In genomic region chr2:118039819-118040206, GRCm38 (mm10) we compare ENCODE assay signal across 16 mouse cellular contexts.
DNase-seq lines count a peak whose midpoint lies in the region; ATAC-seq and TF ChIP-seq lines count a peak whose summit lies in the region.
"Had no signal": no experiment of that assay in that cellular context is flagged by ENCODE, and none has a peak within 500 bp of the region (broad histone marks: within the 10 kb centered on the region; RNA-seq: fewer than 3 reads in every experiment).

No protein-coding gene starts in this region.

- no peak overlapping the region for H3K9ac ChIP-seq in heart, postnatal 0 days (replicated peaks; ENCODE audit: low read depth, low read length)
- no peak overlapping the region for H3K9ac ChIP-seq in forebrain, embryonic 12.5 days
- H3K9ac ChIP-seq: embryonic facial prominence, embryonic 13.5 days; hindbrain, embryonic 15.5 days; kidney, embryonic 15.5 days; liver, embryonic 13.5 days; neural tube, embryonic 15.5 days had no signal

- H3K4me1 ChIP-seq in heart, embryonic 10.5 days: peaks cover 5% of the 10 kb centered on the region; the same call in 1 of the 2 replicates
- 0 out of 2 replicates have a peak, but pooled peaks cover 7% of the 10 kb centered on the region for H3K4me1 ChIP-seq in heart, postnatal 0 days (ENCODE audit: control insufficient read depth, insufficient read depth)
- H3K4me1 ChIP-seq in forebrain, embryonic 12.5 days: no peaks in the 10 kb centered on the region
- H3K4me1 ChIP-seq: hindbrain, embryonic 15.5 days; liver, embryonic 13.5 days; neural tube, embryonic 15.5 days had no signal

- 77% methylated on average over 4 of the region's 4 CpGs for WGBS in heart, embryonic 10.5 days
- WGBS in heart, postnatal 0 days: 64% methylated on average over 4 of the region's 4 CpGs
- 79% methylated on average over 4 of the region's 4 CpGs for whole genome bisulfite sequencing in forebrain, embryonic 12.5 days

- no peak overlapping the region for H3K4me2 ChIP-seq in heart, postnatal 0 days (ENCODE audit: low read depth, low read length)
- H3K4me2 ChIP-seq in forebrain, embryonic 12.5 days: no peak overlapping the region
- H3K4me2 ChIP-seq: embryonic facial prominence, embryonic 13.5 days; hindbrain, embryonic 15.5 days; kidney, embryonic 15.5 days; liver, embryonic 13.5 days; neural tube, embryonic 15.5 days had no signal

- TF ChIP-seq EP300 in heart, postnatal 0 days (IDR thresholded peaks at IDR 0.05; ENCODE audit: low read depth): no peak

- H3K36me3 ChIP-seq in heart, embryonic 10.5 days: no peaks in the 10 kb centered on the region
- H3K36me3 ChIP-seq in heart, postnatal 0 days (replicated peaks; ENCODE audit: control insufficient read depth, insufficient read depth, low read length): no peaks in the 10 kb centered on the region
- H3K36me3 ChIP-seq in forebrain, embryonic 12.5 days (replicated peaks): no peaks in the 10 kb centered on the region
- H3K36me3 ChIP-seq: embryonic facial prominence, embryonic 13.5 days; G1E; hindbrain, embryonic 15.5 days; kidney, embryonic 15.5 days; liver, embryonic 13.5 days; neural tube, embryonic 15.5 days had no signal

- 0 out of 2 replicates have a peak overlapping the region, but pooled peaks have one; percentile 48 for H3K27ac ChIP-seq in heart, embryonic 10.5 days
- H3K27ac ChIP-seq in heart, postnatal 0 days (ENCODE audit: low read depth): peak overlapping the region; percentile 47
- H3K27ac ChIP-seq in forebrain, embryonic 12.5 days: no peak overlapping the region
- H3K27ac ChIP-seq: embryonic facial prominence, embryonic 13.5 days; hindbrain, embryonic 15.5 days; kidney, embryonic 15.5 days; liver, embryonic 13.5 days; neural tube, embryonic 15.5 days had no signal

- H3K4me3 ChIP-seq in heart, embryonic 10.5 days: no peak overlapping the region
- H3K4me3 ChIP-seq in heart, postnatal 0 days (ENCODE audit: low read depth, low read length): no peak overlapping the region
- H3K4me3 ChIP-seq in forebrain, embryonic 12.5 days (replicated peaks): no peak overlapping the region
- H3K4me3 ChIP-seq: embryonic facial prominence, embryonic 13.5 days; hindbrain, embryonic 15.5 days; kidney, embryonic 15.5 days; liver, embryonic 13.5 days; megakaryocyte, embryonic 14.5 days; neural tube, embryonic 15.5 days had no signal

- no peak for DNase-seq in heart, embryonic 10.5 days (ENCODE audit: low spot score)
- DNase-seq in heart, adult 18-20 months: no peak
- DNase-seq in kidney, postnatal 10 days: peak; percentile 16
- no peak for DNase-seq in kidney, postnatal 4 days
- DNase-seq in NIH3T3 (ENCODE audit: low read depth): peak; percentile 72
- DNase-seq in heart, postnatal 0 days (ENCODE audit: low spot score): no peak
- no peak for DNase-seq in cerebellum, adult 9-10 months
- DNase-seq: liver, embryonic 13.5 days had no signal

- no peak for TF ChIP-seq CTCF in heart, postnatal 0 days (IDR thresholded peaks at IDR 0.05; ENCODE audit: low read depth)

- H3K27me3 ChIP-seq in heart, embryonic 10.5 days (ENCODE audit: insufficient read depth, poor library complexity, severe bottlenecking): no peaks in the 10 kb centered on the region
- no peaks in the 10 kb centered on the region for H3K27me3 ChIP-seq in heart, postnatal 0 days (ENCODE audit: control insufficient read depth, insufficient read depth, low read length)
- H3K27me3 ChIP-seq in forebrain, embryonic 12.5 days: no peaks in the 10 kb centered on the region
- H3K27me3 ChIP-seq: embryonic facial prominence, embryonic 13.5 days; hindbrain, embryonic 15.5 days; kidney, embryonic 15.5 days; liver, embryonic 13.5 days; megakaryocyte, embryonic 14.5 days; neural tube, embryonic 15.5 days had no signal

- no peaks in the 10 kb centered on the region for H3K9me3 ChIP-seq in heart, embryonic 10.5 days
- no peaks in the 10 kb centered on the region for H3K9me3 ChIP-seq in heart, postnatal 0 days (replicated peaks; ENCODE audit: control insufficient read depth, low read length)
- H3K9me3 ChIP-seq in forebrain, embryonic 12.5 days: no peaks in the 10 kb centered on the region
- H3K9me3 ChIP-seq: embryonic facial prominence, embryonic 13.5 days; hindbrain, embryonic 15.5 days; kidney, embryonic 15.5 days; liver, embryonic 13.5 days; megakaryocyte, embryonic 14.5 days; neural tube, embryonic 15.5 days had no signal

- ATAC-seq in heart, postnatal 0 days (ENCODE audit: insufficient read depth, low read depth): peak; percentile 30; the same call in 1 of the 2 replicates
- ATAC-seq in forebrain, embryonic 12.5 days (ENCODE audit: low FRiP score): no peak
- ATAC-seq: forebrain, embryonic 14.5 days had no signal

Comparison
In these comparisons a context has a peak if more than half of its experiments do, and no peak if none do; other contexts are left out.
1. DNase-seq: peak in kidney, postnatal 10 days (single experiment) and NIH3T3 (single experiment); none in heart, embryonic 10.5 days (single experiment), heart, adult 18-20 months (0 of 2), kidney, postnatal 4 days (0 of 2), heart, postnatal 0 days (single experiment) and cerebellum, adult 9-10 months (single experiment).